Mouse (Mus musculus) E14TG2a.4 (cell line): Measurements from ENCODE around the gene Cops4.

ENCODE experiments used
- H3K27me3 ChIP-seq: 2 replicates; pipeline ENCODE4 v1.6.1; 2014; ENCODE audit warnings: low read length, control low read depth; ENCODE audit not compliant: insufficient read depth
- H3K36me3 ChIP-seq: 2 replicates; pipeline ENCODE4 v1.6.1; 2014; ENCODE audit warnings: low read length, control low read depth; ENCODE audit not compliant: insufficient read depth
- H3K4me1 ChIP-seq: replicated peaks from 2 replicates; pipeline ENCODE4 v1.6.1; 2014; ENCODE audit warnings: low read depth, low read length, control low read depth
- H3K4me3 ChIP-seq: replicated peaks from 2 replicates; pipeline ENCODE4 v1.5.1; 2014; ENCODE audit warnings: mild to moderate bottlenecking, low read length
- H3K9me3 ChIP-seq: 2 replicates; pipeline ENCODE4 v1.6.1; 2014; ENCODE audit warnings: low read length, control low read depth
- CTCF ChIP-seq: conservative IDR thresholded peaks from 2 replicates; pipeline ENCODE4 v1.5.1; 2014; ENCODE audit warnings: low read length
- NANOG ChIP-seq: IDR thresholded peaks from 2 replicates; pipeline ENCODE4 v1.6.1; 2014; ENCODE audit warnings: borderline replicate concordance, low read length, mixed read lengths
- POU5F1 ChIP-seq: IDR thresholded peaks from 2 replicates; pipeline ENCODE4 v1.6.1; 2014; ENCODE audit warnings: low read length, borderline replicate concordance

Gene Cops4

DNA sequence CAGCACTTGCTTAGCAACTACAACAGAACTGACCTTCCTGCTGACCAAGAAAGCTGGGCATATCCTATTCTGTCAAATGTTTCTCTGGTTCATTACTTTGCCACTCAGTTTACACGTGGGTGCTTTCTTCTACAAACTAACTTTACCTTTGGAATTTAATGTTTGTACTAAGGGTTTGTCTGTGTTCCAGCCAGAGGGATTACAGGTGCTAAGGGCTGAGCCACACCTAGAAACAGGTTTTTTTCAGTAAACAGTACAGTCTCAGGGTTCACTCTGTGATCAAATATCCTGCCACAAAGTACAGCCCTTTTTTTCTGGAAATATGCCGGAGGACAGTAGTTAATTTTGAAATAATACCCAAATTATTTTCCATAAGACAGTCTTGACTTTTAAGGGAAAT, 30.1 kb downstream of the Cops4 start:
- no peaks in the 10 kb centered on the region for H3K4me1 ChIP-seq
- H3K9me3 ChIP-seq, result no peaks in the 10 kb centered on the region
- TF ChIP-seq NANOG, result no peak
- no peaks in the 10 kb centered on the region for H3K27me3 ChIP-seq
- peaks cover 58% of the 10 kb centered on the region for H3K36me3 ChIP-seq
- no peak overlapping the region for H3K4me3 ChIP-seq

DNA sequence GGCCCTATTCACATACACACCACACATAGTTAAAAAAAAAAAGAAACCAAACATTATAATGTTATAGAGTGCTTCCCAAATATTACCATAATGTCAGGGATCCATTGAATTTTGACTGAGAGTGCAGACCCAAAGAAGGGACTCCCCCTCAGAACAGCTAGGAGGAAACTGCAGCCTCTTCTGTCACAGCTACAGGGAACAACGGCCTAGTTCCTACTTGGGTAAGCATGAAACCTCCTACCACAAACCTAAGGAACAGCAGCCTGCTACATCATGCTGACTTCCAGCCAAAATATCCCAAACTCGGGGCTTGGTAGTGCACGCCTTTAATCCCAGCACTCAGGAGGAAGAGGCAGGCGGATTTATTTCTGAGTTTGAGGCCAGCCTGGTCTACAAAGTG, 31.2 kb downstream of the Cops4 start:
- Histone ChIP-seq H3K9me3 (no peaks in the 10 kb centered on the region), H3K4me3 (no peak overlapping the region), H3K4me1 (no peaks in the 10 kb centered on the region), H3K27me3 (no peaks in the 10 kb centered on the region), H3K36me3 (peaks cover 48% of the 10 kb centered on the region)
- TF ChIP-seq CTCF (no peak), POU5F1 (no peak), NANOG (no peak)

DNA sequence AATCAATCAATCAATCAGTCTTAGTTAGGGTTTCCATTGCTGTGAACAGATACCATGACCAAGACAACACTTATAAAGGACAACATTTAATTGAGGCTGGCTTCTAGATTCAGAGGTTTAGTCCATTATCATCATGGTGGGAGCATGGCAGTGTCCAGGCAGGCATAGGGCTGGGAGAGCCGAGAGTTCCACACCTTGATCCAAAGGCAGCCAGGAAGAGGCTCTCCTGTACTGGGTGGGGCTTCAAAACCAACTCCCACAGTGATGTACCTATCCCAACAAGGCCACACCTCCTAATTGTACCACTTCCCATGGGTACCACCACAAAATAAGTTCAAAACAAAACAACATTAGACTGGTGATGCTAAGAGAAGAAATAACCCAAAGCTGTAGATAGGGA, 32.0 kb downstream of the Cops4 start:
- Histone ChIP-seq H3K9me3 (no peaks in the 10 kb centered on the region), H3K4me1 (no peaks in the 10 kb centered on the region), H3K4me3 (no peak overlapping the region), H3K36me3 (peaks cover 39% of the 10 kb centered on the region), H3K27me3 (no peaks in the 10 kb centered on the region)
- TF ChIP-seq POU5F1 (no peak), NANOG (no peak), CTCF (no peak)

GRCm38 (mm10) chr5:100551952-100552351, 33.8 kb downstream of the Cops4 start:
- no peaks in the 10 kb centered on the region for H3K27me3 ChIP-seq
- TF ChIP-seq NANOG (no peak), CTCF (no peak), POU5F1 (no peak)
- H3K4me3 ChIP-seq, result no peak overlapping the region
- no peaks in the 10 kb centered on the region for H3K4me1 ChIP-seq
- peaks cover 21% of the 10 kb centered on the region for H3K36me3 ChIP-seq
- H3K9me3 ChIP-seq, result no peaks in the 10 kb centered on the region

GRCm38 (mm10) chr5:100553426-100553825, 35.3 kb downstream of the Cops4 start:
- TF ChIP-seq NANOG, result no peak
- Histone ChIP-seq H3K36me3 (peaks cover 6% of the 10 kb centered on the region), H3K9me3 (no peaks in the 10 kb centered on the region), H3K4me3 (no peak overlapping the region), H3K4me1 (no peaks in the 10 kb centered on the region), H3K27me3 (no peaks in the 10 kb centered on the region)

GRCm38 (mm10) chr5:100557019-100557418, 38.9 kb downstream of the Cops4 start:
- Histone ChIP-seq H3K4me1 (no peaks in the 10 kb centered on the region), H3K4me3 (no peak overlapping the region), H3K9me3 (no peaks in the 10 kb centered on the region), H3K36me3 (no peaks in the 10 kb centered on the region), H3K27me3 (no peaks in the 10 kb centered on the region)
- TF ChIP-seq NANOG, result no peak
- no peak for TF ChIP-seq POU5F1
- no peak for TF ChIP-seq CTCF

DNA sequence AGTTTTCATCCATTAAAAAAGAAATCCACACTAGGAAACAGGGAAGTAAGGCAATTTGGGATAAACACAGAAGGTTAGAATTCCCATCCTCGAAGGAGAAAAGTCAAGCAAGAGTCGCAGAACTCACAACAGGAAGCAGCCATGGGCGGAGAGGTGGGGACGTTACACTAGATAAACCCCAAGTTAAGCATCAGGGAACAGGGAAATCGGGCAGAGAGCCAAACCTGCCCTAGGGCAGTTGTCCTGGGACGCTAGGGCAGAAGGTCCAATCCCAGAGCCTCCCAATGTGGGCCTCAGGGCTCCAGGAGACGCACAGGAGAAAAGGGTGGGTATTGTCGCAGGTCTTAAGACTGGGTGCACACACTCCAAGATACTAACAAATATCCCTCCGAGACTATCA, 39.4 kb downstream of the Cops4 start:
- no peaks in the 10 kb centered on the region for H3K4me1 ChIP-seq
- H3K27me3 ChIP-seq, result no peaks in the 10 kb centered on the region
- no peaks in the 10 kb centered on the region for H3K9me3 ChIP-seq
- no peak overlapping the region for H3K4me3 ChIP-seq
- TF ChIP-seq NANOG (no peak), POU5F1 (no peak), CTCF (no peak)
- H3K36me3 ChIP-seq, result no peaks in the 10 kb centered on the region

DNA sequence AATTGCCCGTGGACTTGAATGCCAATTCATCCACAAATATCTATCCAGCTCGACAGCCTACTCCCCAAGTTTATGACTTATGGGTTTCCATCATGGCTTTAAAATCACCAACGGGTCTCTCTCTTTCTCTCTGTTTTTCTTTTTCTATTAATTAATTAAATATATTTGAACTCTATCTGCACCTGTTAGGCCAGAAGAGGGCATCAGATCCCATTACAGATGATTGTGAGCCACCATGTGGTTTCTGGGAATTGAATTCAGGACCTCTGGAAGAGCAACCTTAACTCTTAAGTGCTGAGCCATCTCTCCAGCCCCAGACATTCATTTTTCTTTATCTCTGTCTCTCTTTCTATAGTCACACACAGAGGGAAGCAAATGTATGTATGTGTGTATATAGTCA, 40.7 kb downstream of the Cops4 start:
- Histone ChIP-seq H3K27me3 (no peaks in the 10 kb centered on the region), H3K36me3 (no peaks in the 10 kb centered on the region), H3K9me3 (no peaks in the 10 kb centered on the region), H3K4me3 (no peak overlapping the region), H3K4me1 (no peaks in the 10 kb centered on the region)
- TF ChIP-seq POU5F1, result no peak
- no peak for TF ChIP-seq NANOG
- TF ChIP-seq CTCF, result no peak

GRCm38 (mm10) chr5:100559357-100559756, 41.2 kb downstream of the Cops4 start:
- Histone ChIP-seq H3K4me3 (no peak overlapping the region), H3K4me1 (no peaks in the 10 kb centered on the region)

DNA sequence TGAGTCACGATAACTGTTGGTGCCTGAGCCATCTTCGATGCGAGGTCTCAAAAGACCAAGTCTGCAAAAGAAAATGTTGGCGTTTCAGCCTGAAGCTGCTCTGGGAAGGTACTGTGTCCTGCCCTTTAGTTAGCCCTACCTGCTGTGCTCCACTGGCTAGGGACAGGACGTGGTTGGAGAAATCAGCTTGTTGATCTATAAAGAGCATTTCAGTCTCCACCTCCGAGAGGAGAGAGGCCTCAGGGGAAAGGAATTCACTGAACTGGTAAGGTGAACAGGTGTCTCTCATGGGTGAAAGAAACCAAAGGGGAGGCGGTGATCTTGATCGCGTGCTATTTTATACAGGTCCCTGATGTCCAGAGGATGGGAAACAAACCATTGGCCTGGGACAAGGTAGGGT, 44.6 kb downstream of the Cops4 start:
- no peaks in the 10 kb centered on the region for H3K36me3 ChIP-seq
- no peak overlapping the region for H3K4me3 ChIP-seq
- no peaks in the 10 kb centered on the region for H3K9me3 ChIP-seq
- no peaks in the 10 kb centered on the region for H3K4me1 ChIP-seq
- TF ChIP-seq NANOG, result no peak
- TF ChIP-seq POU5F1, result no peak
- TF ChIP-seq CTCF, result no peak
- H3K27me3 ChIP-seq, result no peaks in the 10 kb centered on the region

More at GRCm38 (mm10) chr5:100559357-100559756, 41.2 kb downstream of the Cops4 start:
- no peaks in the 10 kb centered on the region for H3K36me3 ChIP-seq
- no peaks in the 10 kb centered on the region for H3K27me3 ChIP-seq
- TF ChIP-seq POU5F1 (no peak), CTCF (no peak), NANOG (no peak)
- H3K9me3 ChIP-seq, result no peaks in the 10 kb centered on the region
